Mouse (Mus musculus) G1E (cell line): Measurements from ENCODE around the gene Frmd6. TPM values are rescaled to one million over a fixed set of nuclear protein-coding genes. Genes with fewer than 3 reads are reported as not detected.

ENCODE experiments used
- ATAC-seq: 2 replicates; pipeline ENCODE4 v1.8.0; 2016; ENCODE audit warnings: mild to moderate bottlenecking; ENCODE audit not compliant: insufficient number of reproducible peaks, poor library complexity, low FRiP score, severe bottlenecking; ENCODE audit errors: extremely low read depth
- DNase-seq: peaks from one replicate; pipeline ENCODE4 v3.0.0; 2012; ENCODE audit warnings: low spot score
- H3K27me3 ChIP-seq: 2 replicates; pipeline ENCODE4 v1.6.1; 2012; ENCODE audit warnings: mild to moderate bottlenecking, low read length, inconsistent platforms; ENCODE audit not compliant: insufficient read depth
- H3K36me3 ChIP-seq: replicated peaks from 2 replicates; pipeline ENCODE3; 2012; ENCODE audit warnings: mild to moderate bottlenecking, inconsistent platforms
- H3K4me1 ChIP-seq: 2 replicates; pipeline ENCODE4 v1.6.1; 2012; ENCODE audit warnings: low read depth, low read length, inconsistent platforms, mixed read lengths; ENCODE audit not compliant: insufficient read depth
- H3K4me3 ChIP-seq: 2 replicates; pipeline ENCODE4 v1.5.1; 2012; ENCODE audit warnings: low read depth, mild to moderate bottlenecking, inconsistent platforms, low read length, moderate library complexity, mixed read lengths
- H3K9me3 ChIP-seq: replicated peaks from 2 replicates; pipeline ENCODE4 v1.6.1; 2012; ENCODE audit warnings: inconsistent platforms
- CTCF ChIP-seq: IDR thresholded peaks from 2 replicates; pipeline ENCODE4 v1.5.1; 2012; ENCODE audit warnings: low read depth, low read length, inconsistent platforms, mixed read lengths
- GATA1 ChIP-seq: IDR thresholded peaks from 2 replicates; pipeline ENCODE4 v1.6.1; 2012; ENCODE audit warnings: borderline replicate concordance, low read length, inconsistent platforms, mixed read lengths
- GATA2 ChIP-seq: IDR thresholded peaks from 2 replicates; pipeline ENCODE4 v1.6.1; 2012; ENCODE audit warnings: low read depth, low read length, inconsistent platforms, borderline replicate concordance
- POLR2AphosphoS5 ChIP-seq: IDR thresholded peaks from 2 replicates; pipeline ENCODE4 v1.6.1; 2012; ENCODE audit warnings: low read depth, low read length, inconsistent platforms; ENCODE audit not compliant: insufficient replicate concordance
- TAL1 ChIP-seq: conservative IDR thresholded peaks from 2 replicates; pipeline ENCODE4 v1.6.1; 2012; ENCODE audit warnings: low read depth, low read length, inconsistent platforms, mixed read lengths
- polyA plus RNA-seq: library from polyadenylated mRNA; stranded (reverse); fragments of >175 nt; gene quantifications from 2 replicates; pipeline ENCODE4 v1.2.3, GENCODE M21; 2012
- total RNA-seq, 2 experiments: library from RNA; stranded (forward) in 1 of 2; stranded (reverse) in 1 of 2; fragments of 200-1000 nt in 1 of 2; fragments of >200 nt in 1 of 2; fragmentation: Nextera tagmentation in 1 of 2; gene quantifications; 2 replicates each; pipeline ENCODE4 v1.2.3; 2014 to 2017

The Frmd6 gene
- total and polyA plus RNA-seq, 3 experiments, result 6.0 to 14.8 (median 9.0) TPM

DNA sequence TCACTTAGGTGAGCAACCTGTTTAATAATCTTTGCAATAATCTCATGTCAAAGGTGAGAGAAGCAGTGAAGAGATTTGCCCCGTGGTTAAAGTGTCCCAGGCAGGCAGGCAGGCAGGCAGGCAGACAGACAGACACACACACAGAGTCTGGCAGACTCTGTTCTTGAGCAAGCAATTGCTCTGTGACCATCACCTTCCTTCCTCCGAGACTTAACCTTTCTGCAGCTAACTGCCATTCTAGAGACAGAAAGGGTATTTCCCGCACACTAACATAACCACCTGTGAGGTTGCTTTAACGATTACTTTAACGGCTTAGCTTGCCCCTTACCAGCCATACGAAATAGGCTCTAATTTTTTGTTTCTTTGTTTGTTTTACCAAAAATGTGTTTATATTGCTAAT is 30.4 kb downstream of the Frmd6 start:
- H3K9me3 ChIP-seq, result no peaks in the 10 kb centered on the region
- no peaks in the 10 kb centered on the region for H3K27me3 ChIP-seq
- ATAC-seq, result no peak
- H3K4me1 ChIP-seq, result peaks cover 3% of the 10 kb centered on the region; the same call in 1 of the 2 replicates
- TF ChIP-seq CTCF, result no peak
- TF ChIP-seq GATA1, result no peak
- TF ChIP-seq POLR2AphosphoS5, result no peak
- no peak for TF ChIP-seq GATA2
- no peak for TF ChIP-seq TAL1
- H3K36me3 ChIP-seq, result peaks cover 7% of the 10 kb centered on the region
- no peak overlapping the region for H3K4me3 ChIP-seq
- DNase-seq, result no peak

DNA sequence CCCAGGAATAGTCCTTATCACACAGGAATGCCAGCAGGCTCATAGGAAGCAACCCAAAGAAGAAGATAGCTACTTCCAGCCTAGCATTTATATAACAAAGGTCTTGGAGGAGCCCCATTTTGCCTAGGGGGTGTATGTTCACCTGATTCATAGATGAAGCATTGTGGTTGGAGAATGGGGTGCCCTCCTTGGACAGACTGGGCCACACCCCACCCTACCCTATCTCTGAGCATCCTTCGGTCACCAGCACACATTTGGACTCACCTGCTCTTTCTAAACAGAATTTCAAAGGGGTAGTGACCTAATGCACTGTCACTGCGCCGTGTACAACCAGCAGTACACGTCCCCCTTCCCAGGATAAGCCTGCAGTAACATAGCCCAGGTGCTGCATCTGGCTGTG is 31.5 kb downstream of the Frmd6 start:
- Histone ChIP-seq H3K36me3 (peaks cover 7% of the 10 kb centered on the region), H3K4me3 (no peak overlapping the region), H3K9me3 (no peaks in the 10 kb centered on the region), H3K27me3 (no peaks in the 10 kb centered on the region), H3K4me1 (peaks cover 3% of the 10 kb centered on the region; the same call in 1 of the 2 replicates)
- TF ChIP-seq GATA1, result no peak
- no peak for TF ChIP-seq POLR2AphosphoS5
- no peak for TF ChIP-seq CTCF
- no peak for TF ChIP-seq GATA2
- DNase-seq, result no peak
- no peak for ATAC-seq

DNA sequence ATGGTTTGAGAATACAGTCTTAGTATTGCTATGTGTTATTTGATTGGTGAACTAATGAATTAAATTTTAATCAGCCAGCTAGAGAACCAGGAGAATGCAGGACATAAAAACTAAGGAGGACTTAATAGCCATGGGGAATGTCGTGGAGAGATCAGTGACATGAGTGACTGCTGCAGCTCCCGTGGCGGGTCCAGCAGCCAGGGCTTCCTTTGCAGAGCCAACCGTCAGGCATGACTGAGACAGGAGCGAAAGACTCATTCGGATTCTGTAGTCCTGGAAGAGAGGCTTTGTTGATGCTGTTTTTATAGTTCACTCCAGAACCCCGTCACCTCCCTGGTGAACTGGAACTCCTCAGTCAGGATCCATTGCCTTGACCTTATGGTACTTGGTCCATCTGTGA is 38.0 kb downstream of the Frmd6 start:
- Histone ChIP-seq H3K9me3 (no peaks in the 10 kb centered on the region), H3K4me3 (no peak overlapping the region), H3K4me1 (no peaks in the 10 kb centered on the region), H3K36me3 (peaks cover 32% of the 10 kb centered on the region), H3K27me3 (no peaks in the 10 kb centered on the region)
- TF ChIP-seq GATA1 (no peak), POLR2AphosphoS5 (no peak), GATA2 (no peak), TAL1 (no peak), CTCF (no peak)
- no peak for DNase-seq
- ATAC-seq, result no peak

- Histone ChIP-seq H3K4me1 (0 out of 2 replicates have a peak, but pooled peaks cover 2% of the 10 kb centered on the region), H3K4me3 (no peak overlapping the region), H3K36me3 (peaks cover 40% of the 10 kb centered on the region), H3K9me3 (no peaks in the 10 kb centered on the region), H3K27me3 (no peaks in the 10 kb centered on the region)
- no peak for DNase-seq
- ATAC-seq, result no peak
- no peak for TF ChIP-seq POLR2AphosphoS5
- no peak for TF ChIP-seq CTCF
- TF ChIP-seq GATA1, result no peak
- no peak for TF ChIP-seq TAL1
- no peak for TF ChIP-seq GATA2
Observed at GRCm38 (mm10) chr12:70867780-70868179, 42.5 kb downstream of the Frmd6 start.

DNA sequence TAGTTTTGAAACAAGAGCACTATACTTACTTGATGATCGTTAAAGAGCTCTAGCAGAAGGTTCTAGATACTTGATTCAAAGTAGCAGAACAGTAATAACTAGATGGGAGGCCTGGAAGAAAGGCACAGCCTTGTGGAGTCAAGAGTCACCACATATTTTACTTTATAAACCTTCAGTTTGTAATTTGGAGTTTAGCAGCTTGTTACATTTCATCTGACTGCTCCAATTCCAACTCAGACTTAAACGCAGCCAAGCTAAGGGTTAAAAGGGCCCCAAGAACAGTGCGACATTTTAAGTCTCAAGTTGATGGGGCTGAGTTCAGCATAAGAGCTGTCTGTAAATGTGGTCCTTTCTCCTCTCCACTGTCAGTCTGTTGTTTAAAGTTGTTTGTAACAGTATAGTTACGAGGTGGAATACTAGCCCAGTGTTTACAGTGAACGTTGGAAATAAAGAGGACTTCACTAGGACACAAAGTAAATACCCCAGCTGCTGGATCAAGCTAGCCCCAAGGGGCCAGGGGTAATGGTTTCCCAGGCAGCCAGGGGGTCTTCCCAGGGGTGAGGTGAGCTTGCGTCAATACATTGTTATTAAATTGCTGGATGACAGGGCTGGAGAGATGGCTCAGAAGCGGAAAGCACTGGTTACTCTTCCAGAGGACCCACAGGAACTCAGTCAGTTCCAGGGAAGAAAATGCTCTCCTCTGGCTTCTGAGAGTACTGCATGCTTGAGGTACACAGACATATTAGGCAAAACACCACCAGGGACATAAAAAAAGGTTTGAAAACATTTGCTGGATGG is 43.1 kb downstream of the Frmd6 start:
- Histone ChIP-seq H3K9me3 (no peaks in the 10 kb centered on the region), H3K4me3 (no peak overlapping the region)

DNA sequence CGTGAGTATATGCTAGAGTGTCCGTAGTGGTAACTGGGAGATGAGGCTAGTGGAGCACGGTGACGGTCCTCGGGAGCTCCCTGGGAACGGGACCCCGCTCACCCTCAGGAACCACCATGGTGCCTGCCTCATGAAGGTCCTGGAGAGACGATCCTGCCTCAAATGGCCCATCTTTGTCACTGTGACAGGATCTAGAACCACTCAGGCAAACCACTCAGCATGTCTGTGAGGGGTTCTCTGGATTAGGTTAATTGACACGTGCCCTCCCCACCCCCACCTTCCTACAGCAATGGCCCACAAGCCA is 43.6 kb downstream of the Frmd6 start:
- Histone ChIP-seq H3K36me3 (peaks cover 40% of the 10 kb centered on the region), H3K27me3 (no peaks in the 10 kb centered on the region), H3K4me3 (no peak overlapping the region), H3K9me3 (no peaks in the 10 kb centered on the region), H3K4me1 (0 out of 2 replicates have a peak, but pooled peaks cover 2% of the 10 kb centered on the region)
- TF ChIP-seq GATA1, result no peak
- no peak for TF ChIP-seq TAL1
- TF ChIP-seq POLR2AphosphoS5, result no peak
- no peak for TF ChIP-seq CTCF
- no peak for TF ChIP-seq GATA2
- ATAC-seq (no peak), DNase-seq (no peak)

More for the DNA sequence above, 43.1 kb downstream of the Frmd6 start:
- TF ChIP-seq POLR2AphosphoS5 (no peak), GATA2 (no peak), TAL1 (no peak), GATA1 (no peak), CTCF (no peak)
- ATAC-seq (no peak), DNase-seq (no peak)
- H3K4me1 ChIP-seq, result 0 out of 2 replicates have a peak, but pooled peaks cover 2% of the 10 kb centered on the region
- peaks cover 39% of the 10 kb centered on the region for H3K36me3 ChIP-seq
- H3K27me3 ChIP-seq, result no peaks in the 10 kb centered on the region

GRCm38 (mm10) chr12:70873544-70873943 is 48.2 kb downstream of the Frmd6 start:
- DNase-seq, result no peak
- no peak for TF ChIP-seq POLR2AphosphoS5
- no peak for TF ChIP-seq CTCF
- Histone ChIP-seq H3K4me1 (0 out of 2 replicates have a peak, but pooled peaks cover 2% of the 10 kb centered on the region), H3K27me3 (no peaks in the 10 kb centered on the region; the same call in 1 of the 2 replicates), H3K9me3 (no peaks in the 10 kb centered on the region), H3K36me3 (peaks cover 35% of the 10 kb centered on the region), H3K4me3 (no peak overlapping the region)
- ATAC-seq, result no peak
